Mouse (Mus musculus) kidney, postnatal 0 days (tissue): ENCODE data around the gene Hipk4. TPM values are rescaled to one million over a fixed set of nuclear protein-coding genes. Genes with fewer than 3 reads are reported as not detected.

Experiments
- ATAC-seq: fragments of 200-750 bp; cut with Nextera tagmentation; replicated peaks from 2 replicates; pipeline ENCODE4 v1.8.0; 2017; ENCODE audit warnings: low read depth, moderate number of reproducible peaks, moderate TSS enrichment, moderate library complexity; ENCODE audit not compliant: low FRiP score
- DNase-seq: peaks from one replicate; pipeline ENCODE4 v3.0.0-alpha.2; 2016; ENCODE audit warnings: low spot score
- H3K27ac ChIP-seq: fragments of 300-500 bp; sonication (generic); 2 replicates; pipeline ENCODE4 v1.5.1; 2014; ENCODE audit warnings: mild to moderate bottlenecking
- H3K27me3 ChIP-seq: fragments of 300-500 bp; sonication (generic); 2 replicates; pipeline ENCODE4 v1.6.1; 2014; ENCODE audit warnings: low read length, mixed read lengths; ENCODE audit not compliant: insufficient read depth
- H3K36me3 ChIP-seq: fragments of 300-500 bp; sonication (generic); 2 replicates; pipeline ENCODE4 v1.6.1; 2014; ENCODE audit warnings: low read length, mixed read lengths; ENCODE audit not compliant: insufficient read depth
- H3K4me1 ChIP-seq: fragments of 300-500 bp; sonication (generic); replicated peaks from 2 replicates; pipeline ENCODE4 v1.6.1; 2014; ENCODE audit warnings: antibody characterized with exemption, low read length, mixed read lengths; ENCODE audit not compliant: insufficient read depth
- H3K4me2 ChIP-seq: fragments of 300-500 bp; sonication (generic); 2 replicates; pipeline ENCODE4 v1.6.1; 2014; ENCODE audit warnings: mild to moderate bottlenecking, low read length, moderate library complexity, mixed read lengths
- H3K4me3 ChIP-seq: fragments of 300-500 bp; sonication (generic); replicated peaks from 2 replicates; pipeline ENCODE4 v1.5.1; 2014; ENCODE audit warnings: low read depth, low read length
- H3K9ac ChIP-seq: fragments of 300-500 bp; sonication (generic); 2 replicates; pipeline ENCODE4 v1.6.1; 2014; ENCODE audit warnings: low read depth, low read length
- H3K9me3 ChIP-seq: fragments of 300-500 bp; sonication (generic); replicated peaks from 2 replicates; pipeline ENCODE4 v1.6.1; 2016; ENCODE audit warnings: low read length, inconsistent platforms, mixed read lengths
- CTCF ChIP-seq: IDR thresholded peaks from 2 replicates; pipeline ENCODE4 v1.5.1; 2016; ENCODE audit warnings: antibody characterized with exemption, low read depth, mild to moderate bottlenecking, moderate library complexity
- WGBS: fragments of 180-500 bp; shearing (Covaris S2); extraction: QIAGEN DNeasy Blood & Tissue Kit; methylation state at CpG from one replicate; pipeline ENCODE4 v1.1.7; 2014; 5-methylcytosine and 5-hydroxymethylcytosine counted together
- polyA plus RNA-seq: library from polyadenylated mRNA; unstranded; fragments of >200 nt; fragmentation: Nextera tagmentation; extraction: Ambion mirVana; gene quantifications from 2 replicates; pipeline ENCODE4 v1.2.1, GENCODE M21; 2015

Gene Hipk4
- polyA plus RNA-seq, 1 experiment from 2014 or later = 0.45 TPM

GRCm38 (mm10) chr7:27520104-27520503 lies 3.0 kb upstream of the Hipk4 start:
- peak; percentile 19; the same call in 1 of the 2 replicates for TF ChIP-seq CTCF
- Histone ChIP-seq H3K4me1 (no peaks in the 10 kb centered on the region), H3K4me3 (no peak overlapping the region), H3K36me3 (peaks cover 8% of the 10 kb centered on the region; the same call in 1 of the 2 replicates), H3K9ac (no peak overlapping the region), H3K4me2 (no peak overlapping the region), H3K27me3 (no peaks in the 10 kb centered on the region), H3K27ac (no peak overlapping the region), H3K9me3 (no peaks in the 10 kb centered on the region)
- DNase-seq (no peak), ATAC-seq (no peak)

GRCm38 (mm10) chr7:27520599-27520998 lies 2.5 kb upstream of the Hipk4 start:
- Histone ChIP-seq H3K27me3 (no peaks in the 10 kb centered on the region), H3K4me1 (no peaks in the 10 kb centered on the region), H3K9me3 (no peaks in the 10 kb centered on the region), H3K9ac (no peak overlapping the region), H3K27ac (no peak overlapping the region), H3K36me3 (peaks cover 8% of the 10 kb centered on the region; the same call in 1 of the 2 replicates), H3K4me2 (no peak overlapping the region), H3K4me3 (no peak overlapping the region)
- WGBS = 62% methylated on average over 1 of the region's 1 CpGs
- TF ChIP-seq CTCF = no peak
- DNase-seq (peak; percentile 16), ATAC-seq (no peak)

GRCm38 (mm10) chr7:27523805-27524204 lies 738 bp downstream of the Hipk4 start:
- H3K27me3 ChIP-seq = no peaks in the 10 kb centered on the region
- H3K9ac ChIP-seq = no peak overlapping the region
- H3K4me3 ChIP-seq = no peak overlapping the region
- no peaks in the 10 kb centered on the region for H3K9me3 ChIP-seq
- DNase-seq (no peak), ATAC-seq (no peak)
- H3K36me3 ChIP-seq = no peaks in the 10 kb centered on the region
- no peak overlapping the region for H3K27ac ChIP-seq
- TF ChIP-seq CTCF = no peak
- H3K4me1 ChIP-seq = no peaks in the 10 kb centered on the region
- 96% methylated on average over 13 of the region's 13 CpGs for WGBS
- H3K4me2 ChIP-seq = no peak overlapping the region

- no peak overlapping the region for H3K9ac ChIP-seq
- DNase-seq (peak; percentile 91), ATAC-seq (peak; percentile 58; the same call in 1 of the 2 replicates)
- H3K27ac ChIP-seq = no peak overlapping the region
- peaks cover 13% of the 10 kb centered on the region for H3K36me3 ChIP-seq
- H3K9me3 ChIP-seq = no peaks in the 10 kb centered on the region
- no peak overlapping the region for H3K4me3 ChIP-seq
- H3K27me3 ChIP-seq = no peaks in the 10 kb centered on the region
- 25% methylated on average over 10 of the region's 10 CpGs for WGBS
- no peaks in the 10 kb centered on the region for H3K4me1 ChIP-seq
- TF ChIP-seq CTCF = peak; percentile 95
- H3K4me2 ChIP-seq = no peak overlapping the region
Measured at GRCm38 (mm10) chr7:27526039-27526827, 3.2 kb downstream of the Hipk4 start.

- no peaks in the 10 kb centered on the region for H3K27me3 ChIP-seq
- no peak overlapping the region for H3K4me3 ChIP-seq
- no peaks in the 10 kb centered on the region for H3K4me1 ChIP-seq
- no peak for TF ChIP-seq CTCF
- H3K9ac ChIP-seq = no peak overlapping the region
- H3K4me2 ChIP-seq = no peak overlapping the region
- DNase-seq = no peak
- peaks cover 21% of the 10 kb centered on the region for H3K36me3 ChIP-seq
- no peak overlapping the region for H3K27ac ChIP-seq
- H3K9me3 ChIP-seq = no peaks in the 10 kb centered on the region
- ATAC-seq = no peak
- 66% methylated on average over 21 of the region's 21 CpGs for WGBS
Measured at GRCm38 (mm10) chr7:27529070-27529469, 6.0 kb downstream of the Hipk4 start.

GRCm38 (mm10) chr7:27530937-27531336 lies 7.9 kb downstream of the Hipk4 start:
- peak; percentile 37; the same call in 1 of the 2 replicates for TF ChIP-seq CTCF
- Histone ChIP-seq H3K27ac (no peak overlapping the region), H3K9ac (no peak overlapping the region), H3K4me1 (no peaks in the 10 kb centered on the region), H3K36me3 (peaks cover 21% of the 10 kb centered on the region), H3K4me2 (no peak overlapping the region), H3K27me3 (no peaks in the 10 kb centered on the region), H3K4me3 (no peak overlapping the region), H3K9me3 (no peaks in the 10 kb centered on the region)
- WGBS = 80% methylated on average over 3 of the region's 3 CpGs
- DNase-seq = no peak
- no peak for ATAC-seq
